Mouse (Mus musculus) lung, postnatal 0 days (tissue): ENCODE measurements around the gene Adrm1.

Experiments
- CTCF ChIP-seq: IDR thresholded peaks from 2 replicates; pipeline ENCODE4 v1.5.1; 2016; ENCODE audit warnings: antibody characterized with exemption, mild to moderate bottlenecking
- EP300 ChIP-seq: IDR thresholded peaks from 2 replicates; pipeline ENCODE4 v1.6.1; 2016; ENCODE audit warnings: antibody characterized with exemption, mild to moderate bottlenecking, control low read depth

GRCm38 (mm10) chr2:180154796-180155195, 16.5 kb upstream of the Adrm1 start:
- TF ChIP-seq EP300 (no peak), CTCF (no peak)
